Mouse (Mus musculus) kidney, postnatal 4 days (tissue): ENCODE data around the gene Akap12.

Experiments
- DNase-seq, 2 experiments: peaks; one replicate each; pipeline ENCODE4 v3.0.0; 2021; ENCODE audit warnings: mixed read lengths in 2 of 2

Akap12 gene

DNA sequence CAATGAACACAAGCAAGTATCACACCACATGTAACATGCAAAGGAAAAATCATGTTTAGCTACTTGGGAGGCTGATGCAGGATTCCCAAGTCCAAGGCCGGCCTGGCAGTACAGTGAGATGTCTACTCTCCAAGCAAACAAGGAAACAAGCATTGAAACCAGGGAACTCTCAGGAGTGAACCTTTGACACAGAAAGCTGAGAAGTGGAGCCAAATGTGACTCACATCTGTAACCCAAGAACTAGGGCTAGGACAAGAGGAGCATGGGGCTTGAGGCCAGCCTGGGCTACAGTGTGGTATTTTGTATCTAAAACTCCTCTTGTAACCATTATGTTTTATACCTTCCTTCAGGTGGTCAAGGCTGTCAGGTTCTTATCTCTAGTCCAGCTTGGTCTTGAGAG, 141.0 kb downstream of the Akap12 start:
- no peak for DNase-seq
